Mouse (Mus musculus): Measurements from ENCODE around the gene Slit3. TPM values are rescaled to one million over a fixed set of nuclear protein-coding genes. Genes with fewer than 3 reads are reported as not detected.
A peak's percentile ranks its signal among the peaks of the same experiment; 100 is the strongest.

Slit3 gene
- polyA plus RNA-seq, 1 experiment from 2014 or later: 11.1 TPM

DNA sequence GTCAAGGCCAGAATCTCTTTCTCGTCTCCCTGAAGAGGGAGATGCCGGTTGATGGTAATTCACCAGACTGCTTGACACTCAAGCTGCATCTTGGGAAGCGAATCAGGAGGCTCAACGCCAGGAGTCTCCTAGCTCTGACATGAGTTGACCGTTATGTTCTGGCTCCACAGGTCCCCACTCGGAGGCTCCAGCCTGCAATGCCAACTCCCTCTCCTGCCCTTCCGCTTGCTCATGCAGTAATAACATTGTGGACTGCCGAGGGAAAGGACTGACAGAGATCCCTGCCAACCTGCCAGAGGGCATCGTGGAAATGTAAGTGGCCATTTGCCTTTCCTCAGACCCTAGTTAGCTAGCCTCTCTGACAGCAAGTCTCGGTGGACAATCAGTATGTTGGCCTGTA, 457.8 kb downstream of the Slit3 start:
- no peak overlapping the region for H3K9ac ChIP-seq (ENCODE audit: low read length)
- no peaks in the 10 kb centered on the region for H3K9me3 ChIP-seq (ENCODE audit: control insufficient read depth, low read length)
- 0 out of 2 replicates have a peak, but pooled peaks cover 2% of the 10 kb centered on the region for H3K27me3 ChIP-seq (ENCODE audit: control insufficient read depth, insufficient read depth, low read length)
- DNase-seq (ENCODE audit: low spot score, missing footprints) (no peak), ATAC-seq (ENCODE audit: low FRiP score) (no peak)
- no peak overlapping the region for H3K4me3 ChIP-seq (ENCODE audit: low read depth, low read length)
- 92% methylated on average over 10 of the region's 10 CpGs for WGBS
- no peak overlapping the region for H3K27ac ChIP-seq (ENCODE audit: low read depth, low read length)
- H3K36me3 ChIP-seq (ENCODE audit: control insufficient read depth, insufficient read depth, low read length): no peaks in the 10 kb centered on the region
- H3K4me2 ChIP-seq: no peak overlapping the region
- no peaks in the 10 kb centered on the region for H3K4me1 ChIP-seq (ENCODE audit: control insufficient read depth, insufficient read depth, low read length)

DNA sequence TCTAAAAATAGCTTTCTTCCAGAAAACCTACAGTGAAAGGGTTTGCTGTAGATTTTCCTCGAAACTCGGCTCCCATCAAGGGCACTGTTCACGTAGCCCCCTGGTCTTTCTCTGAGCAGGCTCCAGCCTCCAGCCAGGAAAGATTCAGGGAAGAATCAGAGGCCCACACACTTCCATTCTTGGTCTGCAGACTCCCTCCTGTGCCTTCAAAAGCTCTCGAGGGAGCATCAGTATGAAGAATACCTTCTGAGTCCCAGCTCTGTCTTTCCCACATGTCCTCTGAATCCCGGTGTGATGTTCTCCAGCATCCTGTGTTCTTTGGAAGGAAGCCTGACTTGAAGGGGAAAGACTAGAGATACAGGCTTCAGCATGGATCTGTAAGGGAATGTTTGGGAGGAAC, 461.6 kb downstream of the Slit3 start:
- whole genome bisulfite sequencing: 85% methylated on average over 5 of the region's 5 CpGs

DNA sequence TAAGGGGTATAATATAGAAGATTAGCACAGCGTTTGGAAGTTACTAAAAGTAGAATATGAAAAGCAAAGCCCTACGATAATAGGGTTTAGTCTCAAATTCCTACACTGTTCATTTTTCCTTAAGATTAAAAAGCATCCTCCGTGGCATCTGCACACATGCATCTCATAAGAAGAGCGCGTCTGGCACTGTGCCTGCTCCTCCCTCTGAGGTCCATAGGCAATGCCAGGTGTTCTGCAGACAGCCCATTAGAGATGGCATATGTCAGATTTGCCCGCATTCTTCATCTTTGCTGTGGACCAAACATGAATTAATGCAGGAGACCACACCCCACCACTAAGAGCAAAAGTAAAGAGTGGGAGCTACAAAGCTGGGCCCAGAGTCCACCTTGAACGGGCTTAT, 462.6 kb downstream of the Slit3 start:
- no peak overlapping the region for H3K27ac ChIP-seq (ENCODE audit: low read depth, low read length)
- DNase-seq (ENCODE audit: low spot score, missing footprints) (no peak), ATAC-seq (ENCODE audit: low FRiP score) (no peak)
- no peaks in the 10 kb centered on the region for H3K36me3 ChIP-seq (ENCODE audit: control insufficient read depth, insufficient read depth, low read length)
- 94% methylated on average over 7 of the region's 7 CpGs for WGBS
- no peaks in the 10 kb centered on the region for H3K9me3 ChIP-seq (ENCODE audit: control insufficient read depth, low read length)
- no peak overlapping the region for H3K4me2 ChIP-seq
- H3K9ac ChIP-seq (ENCODE audit: low read length): no peak overlapping the region
- H3K4me1 ChIP-seq (ENCODE audit: control insufficient read depth, insufficient read depth, low read length): no peaks in the 10 kb centered on the region
- H3K27me3 ChIP-seq (ENCODE audit: control insufficient read depth, insufficient read depth, low read length): no peaks in the 10 kb centered on the region
- no peak overlapping the region for H3K4me3 ChIP-seq (ENCODE audit: low read depth, low read length)

More for the DNA sequence above, 461.6 kb downstream of the Slit3 start:
- H3K36me3 ChIP-seq (ENCODE audit: control insufficient read depth, insufficient read depth, low read length): no peaks in the 10 kb centered on the region
- no peak overlapping the region for H3K27ac ChIP-seq (ENCODE audit: low read depth, low read length)
- ATAC-seq (ENCODE audit: low FRiP score) (no peak), DNase-seq (ENCODE audit: low spot score, missing footprints) (no peak)
- H3K9me3 ChIP-seq (ENCODE audit: control insufficient read depth, low read length): no peaks in the 10 kb centered on the region
- no peaks in the 10 kb centered on the region for H3K27me3 ChIP-seq (ENCODE audit: control insufficient read depth, insufficient read depth, low read length)
- no peak overlapping the region for H3K9ac ChIP-seq (ENCODE audit: low read length)
- H3K4me2 ChIP-seq: no peak overlapping the region
- no peaks in the 10 kb centered on the region for H3K4me1 ChIP-seq (ENCODE audit: control insufficient read depth, insufficient read depth, low read length)
- no peak overlapping the region for H3K4me3 ChIP-seq (ENCODE audit: low read depth, low read length)

DNA sequence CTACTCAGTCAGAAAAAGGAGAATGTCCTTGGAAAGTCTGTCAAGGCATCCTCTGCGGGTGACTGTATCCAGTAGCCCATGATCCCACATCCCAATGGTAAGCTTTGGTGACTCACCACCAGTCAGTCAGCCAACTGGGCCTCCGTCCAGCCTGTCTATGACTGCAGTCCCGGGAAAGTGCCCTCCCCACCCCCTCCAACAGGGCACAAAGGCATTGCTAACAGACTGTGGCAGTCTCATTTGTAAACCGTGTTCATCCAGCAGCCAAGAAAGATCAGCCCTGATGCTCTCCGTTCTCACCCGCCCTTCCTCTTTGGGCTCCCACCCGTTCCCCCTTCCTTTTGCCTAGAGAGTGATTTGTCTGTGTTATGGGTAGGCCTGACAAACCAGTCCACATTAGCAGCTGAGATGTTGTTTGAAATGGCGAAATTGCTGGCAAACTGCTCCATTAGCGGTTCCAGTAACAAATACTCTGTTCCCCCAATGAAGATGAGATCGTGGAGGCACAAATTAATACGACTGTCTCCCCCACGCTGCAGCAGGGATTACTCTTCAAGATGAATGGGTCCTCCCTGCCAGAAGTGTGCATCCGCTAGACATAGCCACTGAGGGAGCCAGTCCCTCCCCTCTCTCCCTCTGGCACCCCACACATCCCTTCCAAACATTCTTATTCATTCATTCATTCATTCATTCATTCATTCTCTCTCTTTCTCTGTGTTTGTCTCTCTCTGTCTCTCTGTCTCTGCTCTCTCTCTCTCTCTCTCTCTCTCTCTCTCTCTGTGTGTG, 466.3 kb downstream of the Slit3 start:
- 68% methylated on average over 13 of the region's 13 CpGs for WGBS
- ATAC-seq (ENCODE audit: low FRiP score) (peak; percentile 50; the same call in 1 of the 2 replicates), DNase-seq (ENCODE audit: low spot score, missing footprints) (no peak)
- H3K4me1 ChIP-seq (ENCODE audit: control insufficient read depth, insufficient read depth, low read length): no peaks in the 10 kb centered on the region
- no peak overlapping the region for H3K27ac ChIP-seq (ENCODE audit: low read depth, low read length)
- H3K27me3 ChIP-seq (ENCODE audit: control insufficient read depth, insufficient read depth, low read length): no peaks in the 10 kb centered on the region
- H3K36me3 ChIP-seq (ENCODE audit: control insufficient read depth, insufficient read depth, low read length): no peaks in the 10 kb centered on the region
- H3K9me3 ChIP-seq (ENCODE audit: control insufficient read depth, low read length): no peaks in the 10 kb centered on the region
- no peak overlapping the region for H3K4me3 ChIP-seq (ENCODE audit: low read depth, low read length)
- H3K4me2 ChIP-seq: no peak overlapping the region
- H3K9ac ChIP-seq (ENCODE audit: low read length): no peak overlapping the region

DNA sequence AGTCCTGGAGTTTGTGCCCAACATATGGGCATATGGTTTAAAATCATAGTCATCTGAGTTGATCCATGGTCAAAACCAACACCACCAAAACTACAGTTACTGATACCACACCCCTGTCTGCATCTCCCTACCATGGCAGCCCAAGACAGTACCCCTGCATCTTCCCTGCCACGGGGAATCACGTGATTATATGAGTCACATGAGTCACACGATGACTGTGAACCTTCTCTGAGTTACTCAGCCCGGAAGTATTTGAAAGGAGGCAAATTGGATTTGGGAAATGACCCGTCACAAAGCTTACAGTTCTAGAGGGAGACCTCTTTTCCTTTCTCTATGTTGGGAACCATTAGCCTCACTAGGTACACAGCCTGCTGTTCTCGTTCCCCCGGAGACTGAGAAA, 468.9 kb downstream of the Slit3 start:
- Histone ChIP-seq H3K4me3 (ENCODE audit: low read depth, low read length) (no peak overlapping the region), H3K36me3 (ENCODE audit: control insufficient read depth, insufficient read depth, low read length) (no peaks in the 10 kb centered on the region), H3K9ac (ENCODE audit: low read length) (no peak overlapping the region), H3K27me3 (ENCODE audit: control insufficient read depth, insufficient read depth, low read length) (no peaks in the 10 kb centered on the region), H3K27ac (ENCODE audit: low read depth, low read length) (no peak overlapping the region), H3K4me1 (ENCODE audit: control insufficient read depth, insufficient read depth, low read length) (peaks cover 13% of the 10 kb centered on the region), H3K9me3 (ENCODE audit: control insufficient read depth, low read length) (no peaks in the 10 kb centered on the region), H3K4me2 (no peak overlapping the region)
- DNase-seq (ENCODE audit: low spot score, missing footprints) (no peak), ATAC-seq (ENCODE audit: low FRiP score) (no peak)
- 78% methylated on average over 7 of the region's 7 CpGs for WGBS

DNA sequence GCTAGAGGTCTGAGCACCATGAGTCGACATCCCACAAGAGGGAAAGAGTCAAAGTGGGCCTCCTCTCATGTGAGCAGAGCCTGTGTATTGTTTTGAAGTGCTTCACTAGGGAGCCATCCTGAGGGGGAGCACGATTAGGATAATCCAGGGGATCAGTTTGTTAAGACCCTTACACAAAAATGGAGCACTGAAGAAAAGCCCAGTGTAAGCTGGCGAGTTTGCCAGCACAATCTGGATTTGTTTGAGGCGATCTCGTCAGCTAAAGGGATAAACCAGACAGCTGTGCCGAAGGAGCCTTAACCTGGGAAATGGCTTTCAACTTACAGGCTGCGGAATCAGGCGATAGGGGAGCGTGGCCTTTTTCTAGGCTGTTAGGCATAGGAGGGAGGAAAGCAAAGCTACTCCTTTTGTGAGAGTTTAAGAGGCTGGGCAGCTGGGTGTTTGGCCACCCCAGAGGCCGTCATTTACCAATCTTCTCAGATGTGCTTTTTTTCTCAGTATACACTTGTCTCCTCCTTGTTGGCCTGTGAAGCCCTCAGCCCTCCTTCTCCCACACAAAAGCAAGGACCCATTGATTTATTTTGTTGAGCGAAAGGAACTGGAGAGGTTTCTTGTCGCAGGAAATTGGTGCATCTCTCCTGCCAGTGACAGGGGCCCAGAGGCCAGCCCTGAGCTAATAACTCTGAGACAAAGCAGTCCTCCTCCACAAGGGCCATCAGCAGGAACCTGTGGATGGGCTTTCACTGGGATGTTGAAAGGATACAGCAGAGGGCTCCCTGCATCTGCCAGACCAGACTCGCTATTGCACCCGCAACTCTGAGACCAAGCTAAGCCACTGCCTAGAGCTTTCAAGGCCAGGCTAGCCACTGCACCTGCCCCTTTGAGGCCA, 472.4 kb downstream of the Slit3 start:
- H3K27me3 ChIP-seq (ENCODE audit: control insufficient read depth, insufficient read depth, low read length): peaks cover 2% of the 10 kb centered on the region; the same call in 1 of the 2 replicates
- 30% methylated on average over 14 of the region's 14 CpGs for WGBS

DNA sequence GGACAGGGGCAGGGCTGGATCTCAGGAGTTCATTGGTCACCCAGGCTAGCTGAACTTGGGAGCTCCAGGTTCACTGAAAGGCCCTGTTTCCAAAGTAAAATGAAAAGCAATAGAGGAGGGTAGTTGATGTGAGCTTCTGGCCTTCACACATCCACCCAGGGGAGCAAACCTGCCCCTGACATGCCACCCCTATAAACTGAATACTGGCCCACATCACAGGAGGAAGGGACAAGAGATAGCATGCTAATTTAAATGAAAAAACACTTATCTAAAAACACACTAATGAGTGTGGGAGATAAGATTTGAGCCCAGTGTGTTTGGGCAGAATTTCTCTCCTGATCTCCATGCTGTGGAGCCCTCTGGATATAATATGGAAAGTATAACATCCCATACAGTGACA, 475.0 kb downstream of the Slit3 start:
- Histone ChIP-seq H3K9ac (ENCODE audit: low read length) (no peak overlapping the region), H3K36me3 (ENCODE audit: control insufficient read depth, insufficient read depth, low read length) (no peaks in the 10 kb centered on the region), H3K4me1 (ENCODE audit: control insufficient read depth, insufficient read depth, low read length) (peaks cover 37% of the 10 kb centered on the region), H3K9me3 (ENCODE audit: control insufficient read depth, low read length) (no peaks in the 10 kb centered on the region), H3K27me3 (ENCODE audit: control insufficient read depth, insufficient read depth, low read length) (peaks cover 2% of the 10 kb centered on the region; the same call in 1 of the 2 replicates), H3K4me2 (no peak overlapping the region), H3K4me3 (ENCODE audit: low read depth, low read length) (no peak overlapping the region), H3K27ac (ENCODE audit: low read depth, low read length) (no peak overlapping the region)
- DNase-seq (ENCODE audit: low spot score, missing footprints) (no peak), ATAC-seq (ENCODE audit: low FRiP score) (no peak)

More for the DNA sequence above, 472.4 kb downstream of the Slit3 start:
- Histone ChIP-seq H3K27ac (ENCODE audit: low read depth, low read length) (peak overlapping the region; percentile 27; the same call in 1 of the 2 replicates), H3K4me2 (no peak overlapping the region), H3K36me3 (ENCODE audit: control insufficient read depth, insufficient read depth, low read length) (no peaks in the 10 kb centered on the region), H3K9ac (ENCODE audit: low read length) (peak overlapping the region; percentile 22; the same call in 1 of the 2 replicates), H3K4me3 (ENCODE audit: low read depth, low read length) (no peak overlapping the region), H3K4me1 (ENCODE audit: control insufficient read depth, insufficient read depth, low read length) (peaks cover 25% of the 10 kb centered on the region), H3K9me3 (ENCODE audit: control insufficient read depth, low read length) (no peaks in the 10 kb centered on the region)
- DNase-seq (ENCODE audit: low spot score, missing footprints) (no peak), ATAC-seq (ENCODE audit: low FRiP score) (no peak)

DNA sequence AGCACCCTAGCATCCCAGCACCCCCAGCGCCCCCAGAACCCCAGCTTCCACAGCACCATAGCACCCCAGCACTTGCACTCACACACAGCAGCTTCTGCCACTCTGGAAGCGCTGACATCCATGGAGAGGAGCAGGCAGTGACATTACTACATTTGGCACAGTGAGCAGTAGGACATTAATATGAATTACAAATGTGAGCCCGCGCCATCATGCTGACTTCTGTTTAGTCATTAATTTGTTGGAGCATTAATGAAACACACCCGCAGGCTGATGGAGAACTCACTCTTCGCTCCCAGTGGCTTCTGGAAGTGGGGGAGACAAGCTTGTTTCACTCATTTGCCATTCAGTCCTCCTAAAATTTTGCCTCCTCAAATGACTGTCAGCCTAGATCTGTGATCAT, 476.9 kb downstream of the Slit3 start:
- Histone ChIP-seq H3K36me3 (ENCODE audit: control insufficient read depth, insufficient read depth, low read length) (no peaks in the 10 kb centered on the region), H3K4me2 (no peak overlapping the region), H3K9me3 (ENCODE audit: control insufficient read depth, low read length) (no peaks in the 10 kb centered on the region), H3K27ac (ENCODE audit: low read depth, low read length) (no peak overlapping the region), H3K9ac (ENCODE audit: low read length) (no peak overlapping the region), H3K27me3 (ENCODE audit: control insufficient read depth, insufficient read depth, low read length) (peaks cover 2% of the 10 kb centered on the region; the same call in 1 of the 2 replicates), H3K4me1 (ENCODE audit: control insufficient read depth, insufficient read depth, low read length) (peaks cover 46% of the 10 kb centered on the region), H3K4me3 (ENCODE audit: low read depth, low read length) (no peak overlapping the region)
- DNase-seq (ENCODE audit: low spot score, missing footprints): no peak
- WGBS: 91% methylated on average over 6 of the region's 6 CpGs
- no peak for ATAC-seq (ENCODE audit: low FRiP score)

DNA sequence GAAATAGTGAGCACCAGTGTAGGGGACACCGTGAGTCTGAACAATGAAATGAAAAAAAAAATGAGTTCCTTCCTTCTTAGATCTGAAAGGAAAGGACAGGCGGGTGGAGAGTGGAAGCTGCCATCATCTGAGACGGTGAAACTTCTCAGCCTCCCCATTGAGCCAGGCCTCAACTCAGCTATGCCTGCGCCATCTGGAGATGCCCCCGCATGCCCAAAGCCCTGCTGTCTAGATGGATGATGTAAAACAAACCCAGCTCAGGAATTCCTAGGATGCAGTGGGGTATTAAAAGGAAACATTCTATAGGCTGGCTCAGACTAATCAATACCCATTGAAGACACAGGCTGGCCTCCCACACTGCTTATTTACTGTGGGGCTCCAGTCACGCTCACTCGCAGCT, 477.7 kb downstream of the Slit3 start:
- WGBS: 18% methylated on average over 7 of the region's 7 CpGs
- Histone ChIP-seq H3K27me3 (ENCODE audit: control insufficient read depth, insufficient read depth, low read length) (peaks cover 2% of the 10 kb centered on the region; the same call in 1 of the 2 replicates), H3K27ac (ENCODE audit: low read depth, low read length) (no peak overlapping the region), H3K4me2 (no peak overlapping the region), H3K36me3 (ENCODE audit: control insufficient read depth, insufficient read depth, low read length) (no peaks in the 10 kb centered on the region), H3K9me3 (ENCODE audit: control insufficient read depth, low read length) (no peaks in the 10 kb centered on the region), H3K4me1 (ENCODE audit: control insufficient read depth, insufficient read depth, low read length) (peaks cover 41% of the 10 kb centered on the region), H3K9ac (ENCODE audit: low read length) (no peak overlapping the region), H3K4me3 (ENCODE audit: low read depth, low read length) (no peak overlapping the region)
- no peak; the same call in 1 of the 2 replicates for ATAC-seq (ENCODE audit: low FRiP score)
- no peak for DNase-seq (ENCODE audit: low spot score, missing footprints)

Measured in midbrain, embryonic 11.5 days (tissue).